Mouse (Mus musculus) limb, embryonic 15.5 days (tissue): ENCODE results near the gene Eif3b. TPM values are rescaled to one million over a fixed set of nuclear protein-coding genes. Genes with fewer than 3 reads are reported as not detected.
"Not testable (repeated sequence)": the region's sequence is repeated elsewhere in the genome, so short reads cannot be mapped to it uniquely, and the experiment has no call there.

ENCODE experiments used
- ATAC-seq: fragments of 200-750 bp; cut with Nextera tagmentation; 2 replicates; pipeline ENCODE4 v1.8.0; 2017; ENCODE audit warnings: low read depth, moderate TSS enrichment; ENCODE audit not compliant: insufficient number of reproducible peaks, low FRiP score, low TSS enrichment
- H3K27ac ChIP-seq: fragments of 300-500 bp; sonication (generic); 2 replicates; pipeline ENCODE4 v1.5.1; 2015; ENCODE audit warnings: moderate library complexity, mild to moderate bottlenecking, inconsistent platforms
- H3K27me3 ChIP-seq: fragments of 300-500 bp; sonication (generic); 2 replicates; pipeline ENCODE4 v1.6.1; 2015; ENCODE audit warnings: inconsistent platforms
- H3K36me3 ChIP-seq: fragments of 300-500 bp; sonication (generic); 2 replicates; pipeline ENCODE4 v1.6.1; 2015; ENCODE audit warnings: inconsistent platforms
- H3K4me1 ChIP-seq: fragments of 300-500 bp; sonication (generic); 2 replicates; pipeline ENCODE4 v1.6.1; 2015; ENCODE audit warnings: inconsistent platforms
- H3K4me2 ChIP-seq: fragments of 300-500 bp; sonication (generic); 2 replicates; pipeline ENCODE4 v1.6.1; 2015; ENCODE audit warnings: mild to moderate bottlenecking, inconsistent platforms
- H3K4me3 ChIP-seq: fragments of 300-500 bp; sonication (generic); 2 replicates; pipeline ENCODE4 v1.5.1; 2015; ENCODE audit warnings: mild to moderate bottlenecking, inconsistent platforms
- H3K9ac ChIP-seq: fragments of 300-500 bp; sonication (generic); 2 replicates; pipeline ENCODE4 v1.6.1; 2015; ENCODE audit warnings: inconsistent platforms
- H3K9me3 ChIP-seq: fragments of 300-500 bp; sonication (generic); 2 replicates; pipeline ENCODE4 v1.6.1; 2016; ENCODE audit warnings: inconsistent platforms
- WGBS: fragments of 180-500 bp; shearing (Covaris S2); methylation state at CpG from one replicate; pipeline ENCODE4 v1.1.7; 2015; 5-methylcytosine and 5-hydroxymethylcytosine counted together
- polyA plus RNA-seq: library from polyadenylated mRNA; unstranded; fragments of >200 nt; fragmentation: Nextera tagmentation; extraction: Ambion mirVana; gene quantifications from 2 replicates; pipeline ENCODE4 v1.2.1, GENCODE M21; 2015

Gene Eif3b
- polyA plus RNA-seq, 1 experiment from 2014 or later, result 104 TPM

- Histone ChIP-seq H3K4me3 (no peak overlapping the region), H3K27ac (no peak overlapping the region), H3K9me3 (no peaks in the 10 kb centered on the region), H3K27me3 (no peaks in the 10 kb centered on the region), H3K4me1 (no peaks in the 10 kb centered on the region; the same call in 1 of the 2 replicates), H3K4me2 (no peak overlapping the region), H3K36me3 (no peaks in the 10 kb centered on the region), H3K9ac (no peak overlapping the region)
- ATAC-seq, result no peak
- WGBS, result 31% methylated on average over 6 of the region's 6 CpGs
Observed at GRCm38 (mm10) chr5:140405126-140405525, 14.0 kb upstream of the Eif3b start.

GRCm38 (mm10) chr5:140406666-140407065 lies 12.5 kb upstream of the Eif3b start:
- H3K27ac ChIP-seq, result no peak overlapping the region
- ATAC-seq, result no peak
- no peak overlapping the region for H3K4me2 ChIP-seq
- H3K4me1 ChIP-seq, result no peaks in the 10 kb centered on the region; the same call in 1 of the 2 replicates
- H3K4me3 ChIP-seq, result no peak overlapping the region
- H3K36me3 ChIP-seq, result no peaks in the 10 kb centered on the region
- WGBS, result 51% methylated on average over 6 of the region's 6 CpGs
- no peaks in the 10 kb centered on the region for H3K27me3 ChIP-seq
- H3K9me3 ChIP-seq, result no peaks in the 10 kb centered on the region
- H3K9ac ChIP-seq, result no peak overlapping the region

- H3K9ac ChIP-seq, result no peak overlapping the region
- no peak overlapping the region for H3K4me2 ChIP-seq
- H3K9me3 ChIP-seq, result no peaks in the 10 kb centered on the region
- H3K27me3 ChIP-seq, result no peaks in the 10 kb centered on the region
- H3K27ac ChIP-seq, result no peak overlapping the region
- H3K4me3 ChIP-seq, result no peak overlapping the region
- no peaks in the 10 kb centered on the region for H3K36me3 ChIP-seq
- H3K4me1 ChIP-seq, result no peaks in the 10 kb centered on the region; the same call in 1 of the 2 replicates
- ATAC-seq, result no peak
Observed at GRCm38 (mm10) chr5:140408801-140409200, 10.3 kb upstream of the Eif3b start.

- H3K4me3 ChIP-seq, result no peak overlapping the region
- H3K9me3 ChIP-seq, result no peaks in the 10 kb centered on the region
- H3K27me3 ChIP-seq, result no peaks in the 10 kb centered on the region
- H3K9ac ChIP-seq, result no peak overlapping the region
- 33% methylated on average over 8 of the region's 8 CpGs for WGBS
- ATAC-seq, result no peak
- H3K4me2 ChIP-seq, result no peak overlapping the region
- H3K27ac ChIP-seq, result no peak overlapping the region
- H3K36me3 ChIP-seq, result no peaks in the 10 kb centered on the region
- H3K4me1 ChIP-seq, result no peaks in the 10 kb centered on the region; the same call in 1 of the 2 replicates
Observed at GRCm38 (mm10) chr5:140411339-140411738, 7.8 kb upstream of the Eif3b start.

- Histone ChIP-seq H3K9me3 (no peaks in the 10 kb centered on the region), H3K4me1 (0 out of 2 replicates have a peak, but pooled peaks cover 3% of the 10 kb centered on the region), H3K27me3 (no peaks in the 10 kb centered on the region), H3K36me3 (no peaks in the 10 kb centered on the region), H3K4me3 (no peak overlapping the region), H3K4me2 (no peak overlapping the region), H3K9ac (no peak overlapping the region), H3K27ac (no peak overlapping the region)
- 67% methylated on average over 4 of the region's 4 CpGs for WGBS
- no peak for ATAC-seq
Observed at GRCm38 (mm10) chr5:140414647-140415046, 4.5 kb upstream of the Eif3b start.

GRCm38 (mm10) chr5:140418106-140418488 lies 1.0 kb upstream of the Eif3b start:
- Histone ChIP-seq H3K36me3 (peaks cover 7% of the 10 kb centered on the region; the same call in 1 of the 2 replicates), H3K9ac (peak overlapping the region; percentile 73), H3K4me2 (peak overlapping the region; percentile 63), H3K27me3 (no peaks in the 10 kb centered on the region), H3K4me1 (peaks cover 19% of the 10 kb centered on the region), H3K9me3 (no peaks in the 10 kb centered on the region), H3K27ac (peak overlapping the region; percentile 98), H3K4me3 (peak overlapping the region; percentile 86)
- WGBS, result under 1% methylated on average over 12 of the region's 12 CpGs
- no peak for ATAC-seq

GRCm38 (mm10) chr5:140419442-140420080 lies 433 bp downstream of the Eif3b start:
- Histone ChIP-seq H3K4me3 (peak overlapping the region; percentile 86), H3K36me3 (peaks cover 13% of the 10 kb centered on the region), H3K9me3 (no peaks in the 10 kb centered on the region), H3K27me3 (no peaks in the 10 kb centered on the region), H3K4me1 (peaks cover 19% of the 10 kb centered on the region), H3K4me2 (peak overlapping the region; percentile 63), H3K27ac (peak overlapping the region; percentile 98), H3K9ac (peak overlapping the region; percentile 92)
- under 1% methylated on average over 61 of the region's 62 CpGs for WGBS
- no peak for ATAC-seq

- WGBS, result 69% methylated on average over 4 of the region's 4 CpGs
- no peak overlapping the region for H3K27ac ChIP-seq
- H3K4me2 ChIP-seq, result peak overlapping the region; percentile 63
- no peaks in the 10 kb centered on the region for H3K9me3 ChIP-seq
- H3K36me3 ChIP-seq, result peaks cover 20% of the 10 kb centered on the region
- H3K4me3 ChIP-seq, result peak overlapping the region; percentile 86
- no peaks in the 10 kb centered on the region for H3K27me3 ChIP-seq
- H3K9ac ChIP-seq, result peak overlapping the region; percentile 92; the same call in 1 of the 2 replicates
- ATAC-seq, result no peak
- peaks cover 19% of the 10 kb centered on the region for H3K4me1 ChIP-seq
Observed at GRCm38 (mm10) chr5:140420616-140421015, 1.5 kb downstream of the Eif3b start.

GRCm38 (mm10) chr5:140425016-140425783 lies 6.1 kb downstream of the Eif3b start:
- H3K27ac ChIP-seq, result no peak overlapping the region
- H3K36me3 ChIP-seq, result peaks cover 64% of the 10 kb centered on the region
- H3K27me3 ChIP-seq, result no peaks in the 10 kb centered on the region
- no peaks in the 10 kb centered on the region for H3K9me3 ChIP-seq
- H3K9ac ChIP-seq, result no peak overlapping the region
- H3K4me1 ChIP-seq, result peaks cover 15% of the 10 kb centered on the region
- ATAC-seq, result no peak
- no peak overlapping the region for H3K4me3 ChIP-seq
- WGBS, result 93% methylated on average over 17 of the region's 17 CpGs
- H3K4me2 ChIP-seq, result no peak overlapping the region

- not testable (repeated sequence) for H3K27me3 ChIP-seq, H3K4me2 ChIP-seq, H3K27ac ChIP-seq, H3K9me3 ChIP-seq, H3K4me3 ChIP-seq, H3K9ac ChIP-seq, ATAC-seq, H3K4me1 ChIP-seq
- peaks cover 86% of the 10 kb centered on the region for H3K36me3 ChIP-seq
- no CpG with 5 or more reads among the region's 6 CpGs for WGBS
Observed at GRCm38 (mm10) chr5:140439117-140439516, 20.0 kb downstream of the Eif3b start.

- no peak overlapping the region for H3K4me3 ChIP-seq
- no peak overlapping the region for H3K4me2 ChIP-seq
- no peak overlapping the region for H3K27ac ChIP-seq
- 79% methylated on average over 3 of the region's 3 CpGs for WGBS
- ATAC-seq, result no peak
- H3K9me3 ChIP-seq, result no peaks in the 10 kb centered on the region
- no peaks in the 10 kb centered on the region for H3K27me3 ChIP-seq
- no peaks in the 10 kb centered on the region for H3K4me1 ChIP-seq
- peaks cover 81% of the 10 kb centered on the region for H3K36me3 ChIP-seq
- no peak overlapping the region for H3K9ac ChIP-seq
Observed at GRCm38 (mm10) chr5:140441406-140441805, 22.3 kb downstream of the Eif3b start.

- Histone ChIP-seq H3K9me3 (no peaks in the 10 kb centered on the region), H3K4me3 (no peak overlapping the region), H3K4me2 (no peak overlapping the region), H3K36me3 (peaks cover 59% of the 10 kb centered on the region), H3K27me3 (no peaks in the 10 kb centered on the region), H3K4me1 (no peaks in the 10 kb centered on the region), H3K9ac (no peak overlapping the region), H3K27ac (peak overlapping the region; percentile 7; the same call in 1 of the 2 replicates)
- 89% methylated on average over 4 of the region's 4 CpGs for WGBS
- ATAC-seq, result no peak
Observed at GRCm38 (mm10) chr5:140444012-140444411, 24.9 kb downstream of the Eif3b start.
